19 mouse cellular contexts compared by ENCODE assay signal in genomic region chrX:151575166-151575565, GRCm38 (mm10). TPM values are rescaled to one million over a fixed set of nuclear protein-coding genes. Genes with fewer than 3 reads are reported as not detected.
DNase-seq lines count a peak whose midpoint lies in the region; TF ChIP-seq lines count a peak whose summit lies in the region.
"Had no signal": no experiment of that assay in that cellular context is flagged by ENCODE, and none has a peak within 500 bp of the region (broad histone marks: within the 10 kb centered on the region; RNA-seq: fewer than 3 reads in every experiment).

No protein-coding gene starts in this region.

- no peaks in the 10 kb centered on the region for H3K36me3 ChIP-seq in kidney, adult 2 months (ENCODE audit: control insufficient read depth, insufficient read depth, low read length)

- no peak for TF ChIP-seq POLR2A in kidney, adult 2 months (IDR thresholded peaks at IDR 0.05; ENCODE audit: low read depth, low read length)

- no peak for TF ChIP-seq CTCF in kidney, adult 2 months (conservative IDR thresholded peaks at IDR 0.05; ENCODE audit: insufficient read depth, insufficient read length, low read depth, low read length)

- H3K27me3 ChIP-seq in kidney, adult 2 months (replicated peaks; ENCODE audit: control insufficient read depth, insufficient read depth, low read length) = no peaks in the 10 kb centered on the region
- H3K27me3 ChIP-seq: embryonic facial prominence, embryonic 12.5 days; heart, embryonic 12.5 days; liver, embryonic 13.5 days; midbrain, embryonic 12.5 days had no signal

- H3K27ac ChIP-seq in kidney, adult 2 months (ENCODE audit: insufficient read depth, low read depth, low read length) = no peak overlapping the region
- H3K27ac ChIP-seq: embryonic facial prominence, embryonic 12.5 days; liver, embryonic 13.5 days; midbrain, embryonic 12.5 days had no signal

- H3K4me3 ChIP-seq in kidney, adult 2 months (ENCODE audit: insufficient read depth, low read depth, low read length) = no peak overlapping the region
- H3K4me3 ChIP-seq: embryonic facial prominence, embryonic 12.5 days; heart, embryonic 12.5 days; liver, embryonic 13.5 days; midbrain, embryonic 12.5 days had no signal

- peak; percentile 3 for DNase-seq in kidney, adult 9 months
- no peak for DNase-seq in kidney, adult 2 months
- DNase-seq in CD4-positive helper T cell, adult 2 months (ENCODE audit: low read depth, low spot score) = peak; percentile 4
- peak; percentile 12 for DNase-seq in MEL-GATA-1-ER (ENCODE audit: extremely low read depth, low read depth)
- peak; percentile 9 for DNase-seq in naive thymus-derived CD4-positive, alpha-beta T cell, adult 2 months (ENCODE audit: low read depth)
- DNase-seq in neural tube, embryonic 10.5 days (ENCODE audit: extremely low spot score, low spot score) = no peak
- DNase-seq in layer of hippocampus, postnatal 10 days (ENCODE audit: low spot score in 2 of 2) = no peak
- DNase-seq: adrenal gland, postnatal 25 days; cerebellum, postnatal 14 days; gastrocnemius, postnatal 14 days; kidney, postnatal 10 days; left cerebral cortex, postnatal 4 days; liver, embryonic 13.5 days; lung, postnatal 4 days; right cerebral cortex, postnatal 14 days; thymus, postnatal 4 days had no signal

- WGBS in kidney, adult 2 months = 96% methylated on average over 1 of the region's 1 CpGs

- H3K4me1 ChIP-seq in kidney, adult 2 months (ENCODE audit: control insufficient read depth, insufficient read depth, low read length) = no peaks in the 10 kb centered on the region
- H3K4me1 ChIP-seq: embryonic facial prominence, embryonic 12.5 days; heart, embryonic 12.5 days; liver, embryonic 13.5 days; midbrain, embryonic 12.5 days had no signal

RNA-seq across cellular contexts. Expression of gene Phf8, which starts 54.7 kb away (rescaled TPM):
- 8.7 and 9.3 TPM in 2 replicates for polyA plus RNA-seq in kidney, adult 2 months (2012; rRNA removed)
- total RNA-seq in layer of hippocampus, postnatal 10 days (2021) = 10 to 100 TPM; 30.8 to 32.5 TPM

Comparison
In these comparisons a context has a peak if more than half of its experiments do, and no peak if none do; other contexts are left out.
1. DNase-seq: peak in kidney, adult 9 months (single experiment), CD4-positive helper T cell, adult 2 months (single experiment), MEL-GATA-1-ER (single experiment) and naive thymus-derived CD4-positive, alpha-beta T cell, adult 2 months (single experiment); none in kidney, adult 2 months (single experiment), neural tube, embryonic 10.5 days (single experiment) and layer of hippocampus, postnatal 10 days (0 of 2).